Mouse (Mus musculus) adrenal gland, postnatal 14 days (tissue): ENCODE results near the gene Tmem198. TPM values are rescaled to one million over a fixed set of nuclear protein-coding genes. Genes with fewer than 3 reads are reported as not detected.

Experiments
- DNase-seq: peaks from one replicate; pipeline ENCODE4 v3.0.0; 2021; ENCODE audit warnings: mixed read lengths
- total RNA-seq: library from RNA; stranded (reverse); gene quantifications from 2 replicates; pipeline ENCODE4 v1.2.3, GENCODE M21; 2021

Gene Tmem198
- total RNA-seq, 1 experiment from 2014 or later, result 2.9 TPM

- DNase-seq, result peak; percentile 69
Observed at GRCm38 (mm10) chr1:75516703-75517380, 37.5 kb downstream of the Tmem198 start.

- DNase-seq, result no peak
Observed at GRCm38 (mm10) chr1:75517984-75518383, 38.7 kb downstream of the Tmem198 start.

- no peak for DNase-seq
Observed at GRCm38 (mm10) chr1:75518427-75518826, 39.1 kb downstream of the Tmem198 start.

GRCm38 (mm10) chr1:75519576-75519975 is 40.2 kb downstream of the Tmem198 start:
- DNase-seq, result peak; percentile 73

GRCm38 (mm10) chr1:75521321-75522031 is 42.1 kb downstream of the Tmem198 start, which contains the start of gene Stk11ip:
Stk11ip (plus strand) TSS chr1:75521529.
- DNase-seq, result peak; percentile 96

- no peak for DNase-seq
Observed at GRCm38 (mm10) chr1:75524679-75525078, 45.3 kb downstream of the Tmem198 start.

GRCm38 (mm10) chr1:75530546-75530945 is 51.2 kb downstream of the Tmem198 start:
- DNase-seq, result no peak

- DNase-seq, result no peak
Observed at GRCm38 (mm10) chr1:75532280-75533172, 53.2 kb downstream of the Tmem198 start.

GRCm38 (mm10) chr1:75533325-75534252 is 54.3 kb downstream of the Tmem198 start:
- no peak for DNase-seq

Other genes starting within 250 kb of the Tmem198 start
- not detected in 2 replicates for gene A630095N17Rik, start 247.4 kb upstream of the Tmem198 start, total RNA-seq
- gene Dnajb2, start 243.1 kb upstream of the Tmem198 start, total RNA-seq, result 49.3 and 66.8 TPM in 2 replicates
- gene Ptprn, start 215.0 kb upstream of the Tmem198 start, total RNA-seq, result 46.5 and 57.2 TPM in 2 replicates
- gene Resp18, start 201.1 kb upstream of the Tmem198 start, total RNA-seq, result 119 and 126 TPM in 2 replicates
- gene Dnpep, start 161.5 kb upstream of the Tmem198 start, total RNA-seq, result 92.5 and 101 TPM in 2 replicates
- gene Des, start 119.2 kb upstream of the Tmem198 start, total RNA-seq, result 19.8 and 26.9 TPM in 2 replicates
- 11.0 and 18.3 TPM in 2 replicates for gene Speg, start 104.2 kb upstream of the Tmem198 start, total RNA-seq
- 58.8 and 74.2 TPM in 2 replicates for gene Gmppa, start 43.6 kb upstream of the Tmem198 start, total RNA-seq
- 3.8 and 4.2 TPM in 2 replicates for gene Asic4, start 29.1 kb upstream of the Tmem198 start, total RNA-seq
- 40.7 and 47.0 TPM in 2 replicates for gene Chpf, start 225 bp upstream of the Tmem198 start, total RNA-seq
- gene Obsl1, start 26.9 kb downstream of the Tmem198 start, total RNA-seq, result 98.3 and 99.4 TPM in 2 replicates
- gene Inha, start 27.5 kb downstream of the Tmem198 start, total RNA-seq, result 85.9 and 116 TPM in 2 replicates
- 15.4 and 21.7 TPM in 2 replicates for gene Stk11ip, start 42.0 kb downstream of the Tmem198 start, total RNA-seq
- 67.4 and 89.2 TPM in 2 replicates for gene Slc4a3, start 66.7 kb downstream of the Tmem198 start, total RNA-seq